Mouse (Mus musculus) forebrain, embryonic 11.5 days (tissue): Measurements from ENCODE around the gene Smim24. TPM values are rescaled to one million over a fixed set of nuclear protein-coding genes. Genes with fewer than 3 reads are reported as not detected.

Source experiments
- ATAC-seq: fragments of 200-750 bp; cut with Nextera tagmentation; replicated peaks from 2 replicates; pipeline ENCODE4 v1.8.0; 2017; ENCODE audit warnings: moderate TSS enrichment; ENCODE audit not compliant: low FRiP score
- DNase-seq: peaks from one replicate; pipeline ENCODE4 v3.0.0-alpha.2; 2017; ENCODE audit warnings: low spot score
- H3K27ac ChIP-seq: fragments of 300-500 bp; sonication (generic); 2 replicates; pipeline ENCODE4 v1.5.1; 2014; ENCODE audit warnings: low read depth, low read length
- H3K27me3 ChIP-seq: fragments of 300-500 bp; sonication (generic); 2 replicates; pipeline ENCODE4 v1.6.1; 2014; ENCODE audit warnings: mild to moderate bottlenecking, low read length, mixed read lengths; ENCODE audit not compliant: control insufficient read depth, insufficient read depth
- H3K36me3 ChIP-seq: fragments of 300-500 bp; sonication (generic); 2 replicates; pipeline ENCODE4 v1.6.1; 2014; ENCODE audit warnings: mild to moderate bottlenecking, low read length, moderate library complexity, mixed read lengths; ENCODE audit not compliant: control insufficient read depth, insufficient read depth
- H3K4me1 ChIP-seq: fragments of 300-500 bp; sonication (generic); replicated peaks from 2 replicates; pipeline ENCODE4 v1.6.1; 2014; ENCODE audit warnings: low read length, mixed read lengths; ENCODE audit not compliant: control insufficient read depth, insufficient read depth
- H3K4me2 ChIP-seq: fragments of 300-500 bp; sonication (generic); 2 replicates; pipeline ENCODE4 v1.6.1; 2014; ENCODE audit warnings: low read depth, mild to moderate bottlenecking, low read length, moderate library complexity, mixed read lengths; ENCODE audit not compliant: severe bottlenecking
- H3K4me3 ChIP-seq: fragments of 300-500 bp; sonication (generic); 2 replicates; pipeline ENCODE4 v1.5.1; 2014; ENCODE audit warnings: low read depth, low read length
- H3K9ac ChIP-seq: fragments of 300-500 bp; sonication (generic); 2 replicates; pipeline ENCODE4 v1.6.1; 2014; ENCODE audit warnings: low read length
- H3K9me3 ChIP-seq: fragments of 300-500 bp; sonication (generic); 2 replicates; pipeline ENCODE4 v1.6.1; 2016; ENCODE audit warnings: low read length, mixed read lengths; ENCODE audit not compliant: control insufficient read depth
- WGBS: fragments of 180-500 bp; shearing (Covaris S2); extraction: QIAGEN DNeasy Blood & Tissue Kit; methylation state at CpG from one replicate; pipeline ENCODE4 v1.1.7; 2014; 5-methylcytosine and 5-hydroxymethylcytosine counted together
- polyA plus RNA-seq: library from polyadenylated mRNA; unstranded; fragments of >200 nt; fragmentation: Nextera tagmentation; extraction: Ambion mirVana; gene quantifications from 2 replicates; pipeline ENCODE4 v1.2.1, GENCODE M21; 2014

The Smim24 gene
- polyA plus RNA-seq: 2.8 and 3.3 TPM in 2 replicates

DNA sequence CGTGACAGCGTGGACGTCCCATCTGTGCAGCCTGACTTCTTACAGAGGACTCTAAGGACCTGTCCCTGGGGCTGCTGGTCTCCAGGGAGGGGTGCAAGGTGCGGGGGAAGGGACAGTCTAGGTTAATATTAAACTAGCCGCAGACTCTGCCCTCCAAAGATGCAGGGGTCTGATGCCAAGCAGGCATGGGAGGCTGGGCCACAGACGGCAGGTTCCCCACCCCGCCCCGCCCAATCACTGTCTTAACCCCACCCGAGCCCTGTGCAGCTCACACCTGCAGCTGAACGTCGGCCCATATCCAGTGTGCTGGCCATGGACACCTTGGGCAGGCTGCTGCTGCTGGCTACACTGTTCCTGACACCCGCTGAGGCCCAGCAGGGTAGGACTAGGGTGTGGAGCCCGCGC, at the start of gene Smim24:
Smim24 (plus strand) TSS at position 271 of the 405 bp plus-strand sequence.
- DNase-seq (no peak), ATAC-seq (no peak)
- Histone ChIP-seq H3K4me2 (peak within 1 kb of the TSS; percentile 34; the same call in 1 of the 2 replicates), H3K4me1 (peaks cover 3% of the 10 kb centered on the region), H3K36me3 (peaks cover 2% of the 10 kb centered on the region; the same call in 1 of the 2 replicates), H3K4me3 (peak within 1 kb of the TSS; percentile 1; the same call in 1 of the 2 replicates), H3K27ac (no peak within 1 kb of the TSS), H3K9ac (peak within 1 kb of the TSS; percentile 3; the same call in 1 of the 2 replicates), H3K27me3 (no peaks in the 10 kb centered on the region), H3K9me3 (no peaks in the 10 kb centered on the region)
- WGBS: 71% methylated on average over 14 of the region's 14 CpGs

DNA sequence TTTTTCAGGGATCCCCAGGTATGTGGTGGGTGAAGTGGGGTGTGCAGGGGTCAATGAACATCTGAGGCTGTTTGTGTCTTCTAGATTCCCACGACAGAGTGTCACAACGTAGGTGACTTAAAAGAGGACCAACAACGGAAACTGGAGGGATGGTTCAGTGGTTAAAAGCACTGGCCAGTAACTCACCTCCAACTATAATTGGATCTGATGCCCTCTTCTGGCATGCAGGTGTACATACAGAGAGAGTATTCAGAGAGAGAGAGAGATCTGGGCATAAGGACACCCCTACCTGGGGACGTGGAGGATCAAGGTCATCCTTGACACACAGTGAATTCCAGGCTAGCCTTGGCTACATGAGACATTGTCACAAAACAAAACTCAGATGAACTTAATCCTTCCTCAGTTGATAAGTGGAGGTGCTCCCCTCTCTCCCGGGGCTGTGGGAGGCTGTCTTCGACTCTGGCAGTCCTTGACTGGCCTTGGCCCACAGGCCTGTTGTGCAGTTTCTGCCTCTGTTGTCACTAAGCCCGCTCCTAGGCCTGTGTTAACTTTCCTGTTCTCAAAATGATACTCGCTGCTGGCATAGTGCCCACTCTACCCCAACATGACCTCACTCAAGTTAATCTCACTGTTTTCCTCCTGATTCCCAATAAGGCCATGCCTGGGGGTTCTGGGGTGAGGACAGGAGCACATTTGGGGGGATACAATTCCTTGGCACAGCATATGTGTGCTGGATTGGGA, 48.3 kb upstream of the Smim24 start:
- DNase-seq (no peak), ATAC-seq (no peak)
- Histone ChIP-seq H3K36me3 (no peaks in the 10 kb centered on the region; the same call in 1 of the 2 replicates), H3K4me3 (no peak overlapping the region), H3K4me2 (no peak overlapping the region), H3K4me1 (peaks cover 21% of the 10 kb centered on the region), H3K27ac (no peak overlapping the region), H3K27me3 (peaks cover 37% of the 10 kb centered on the region), H3K9me3 (no peaks in the 10 kb centered on the region), H3K9ac (no peak overlapping the region)
- 50% methylated on average over 8 of the region's 8 CpGs for WGBS

DNA sequence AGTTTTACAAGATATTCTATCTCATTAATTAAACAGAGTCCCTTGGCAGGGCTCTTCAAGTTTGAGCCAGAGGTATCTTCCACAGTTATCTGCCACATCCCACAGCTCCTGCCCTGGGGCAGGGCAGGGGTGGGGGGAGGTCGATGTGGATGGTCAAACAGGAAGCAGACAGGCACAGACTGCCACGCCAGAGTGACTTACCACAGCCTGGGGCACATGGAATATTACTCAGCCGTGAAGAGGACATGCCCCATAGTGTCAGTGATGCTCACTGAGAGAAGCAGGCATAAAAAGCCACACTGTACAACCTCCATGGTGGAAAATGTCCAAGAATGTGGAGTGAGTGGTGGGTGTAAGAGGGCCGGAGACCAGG, 47.7 kb upstream of the Smim24 start:
- Histone ChIP-seq H3K4me3 (no peak overlapping the region), H3K27me3 (peaks cover 37% of the 10 kb centered on the region), H3K9ac (no peak overlapping the region), H3K9me3 (no peaks in the 10 kb centered on the region), H3K4me1 (peaks cover 23% of the 10 kb centered on the region), H3K27ac (no peak overlapping the region), H3K4me2 (no peak overlapping the region), H3K36me3 (no peaks in the 10 kb centered on the region; the same call in 1 of the 2 replicates)
- DNase-seq (no peak), ATAC-seq (no peak)
- 78% methylated on average over 4 of the region's 4 CpGs for WGBS

DNA sequence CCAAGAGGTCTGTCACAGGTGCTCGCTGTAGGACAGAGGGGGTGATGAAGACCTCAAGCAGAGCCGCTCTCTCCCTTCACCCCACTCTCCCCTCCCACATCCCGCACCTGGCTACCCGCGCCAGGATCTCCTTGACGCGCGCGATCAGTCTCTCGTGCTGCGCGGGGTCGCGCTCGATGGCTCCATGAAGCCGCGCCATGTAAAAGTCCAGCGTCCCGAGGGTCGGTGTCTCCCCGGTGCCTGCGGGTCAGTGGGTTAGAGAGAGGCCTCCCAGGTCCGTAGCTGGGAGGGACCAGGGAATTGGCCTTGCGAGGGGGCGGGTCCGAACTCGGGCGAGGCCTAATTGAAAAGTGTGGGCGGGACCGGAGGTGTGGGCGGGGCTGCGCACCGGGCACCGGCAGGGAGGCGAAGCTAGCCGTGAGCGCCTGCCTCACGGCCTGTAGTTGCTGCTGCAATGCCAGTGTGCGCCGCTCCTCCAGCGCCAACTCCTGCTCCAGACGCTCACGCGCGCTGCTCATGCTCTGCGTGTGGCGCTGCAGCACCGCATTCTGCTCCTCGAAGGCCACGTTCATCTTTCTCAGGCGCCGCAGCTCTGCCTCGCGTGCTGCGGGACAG, 46.3 kb upstream of the Smim24 start:
- Histone ChIP-seq H3K4me2 (peak overlapping the region; percentile 42), H3K27me3 (peaks cover 34% of the 10 kb centered on the region), H3K9ac (peak overlapping the region; percentile 27), H3K9me3 (no peaks in the 10 kb centered on the region), H3K4me1 (peaks cover 23% of the 10 kb centered on the region), H3K36me3 (no peaks in the 10 kb centered on the region; the same call in 1 of the 2 replicates), H3K27ac (no peak overlapping the region), H3K4me3 (peak overlapping the region; percentile 21)
- 4% methylated on average over 55 of the region's 55 CpGs for WGBS
- ATAC-seq: no peak
- peak; percentile 87 for DNase-seq

DNA sequence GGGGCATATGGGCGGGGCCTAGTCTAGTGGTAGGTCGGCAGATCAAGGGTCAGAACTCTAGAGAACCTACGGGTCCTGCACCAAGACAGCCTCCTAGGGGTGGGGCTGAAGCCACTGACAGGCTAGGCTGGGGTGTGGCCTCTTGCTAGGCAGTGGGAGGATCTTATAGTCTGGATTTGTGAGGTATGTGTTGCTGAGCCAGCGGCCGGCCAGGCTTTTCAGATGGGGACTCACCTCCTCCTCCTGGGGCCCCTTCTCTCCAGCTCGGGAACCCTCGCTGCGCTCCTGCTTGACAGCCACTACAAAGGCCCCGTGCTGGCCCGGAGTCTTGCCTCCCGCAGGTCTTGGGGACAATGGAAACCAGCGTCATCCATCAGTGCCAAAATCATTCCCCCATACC, 43.7 kb upstream of the Smim24 start:
- Histone ChIP-seq H3K36me3 (no peaks in the 10 kb centered on the region; the same call in 1 of the 2 replicates), H3K27ac (no peak overlapping the region), H3K4me3 (peak overlapping the region; percentile 77), H3K9me3 (no peaks in the 10 kb centered on the region), H3K27me3 (peaks cover 10% of the 10 kb centered on the region), H3K4me2 (peak overlapping the region; percentile 88), H3K4me1 (peaks cover 23% of the 10 kb centered on the region), H3K9ac (peak overlapping the region; percentile 80)
- ATAC-seq: no peak
- 1% methylated on average over 12 of the region's 12 CpGs for WGBS
- DNase-seq: no peak

DNA sequence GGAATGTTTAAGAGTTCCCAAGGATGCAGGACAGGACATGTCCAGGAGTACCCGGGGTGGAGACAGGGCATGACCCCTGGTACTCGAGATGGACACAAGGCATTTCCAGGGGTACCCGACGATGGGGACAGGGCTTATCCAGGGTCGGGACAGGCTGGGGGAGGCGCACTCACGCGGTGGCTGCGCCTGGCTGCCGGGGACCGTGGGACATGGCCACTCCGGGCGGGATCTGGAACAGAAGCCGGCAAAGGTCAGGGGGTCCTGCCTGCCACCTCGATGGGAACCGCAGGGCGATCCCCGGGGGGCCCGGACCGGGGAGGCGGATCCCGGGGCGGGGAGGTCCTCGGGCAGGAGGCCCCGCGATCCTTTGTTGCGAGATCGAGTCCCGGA, 42.9 kb upstream of the Smim24 start:
- no peaks in the 10 kb centered on the region; the same call in 1 of the 2 replicates for H3K36me3 ChIP-seq
- peak; percentile 29 for ATAC-seq
- peaks cover 2% of the 10 kb centered on the region for H3K27me3 ChIP-seq
- DNase-seq: no peak
- H3K4me1 ChIP-seq: peaks cover 23% of the 10 kb centered on the region
- peak overlapping the region; percentile 77 for H3K4me3 ChIP-seq
- peak overlapping the region; percentile 21; the same call in 1 of the 2 replicates for H3K27ac ChIP-seq
- WGBS: under 1% methylated on average over 28 of the region's 29 CpGs
- H3K9ac ChIP-seq: peak overlapping the region; percentile 80
- peak overlapping the region; percentile 88 for H3K4me2 ChIP-seq
- no peaks in the 10 kb centered on the region for H3K9me3 ChIP-seq

DNA sequence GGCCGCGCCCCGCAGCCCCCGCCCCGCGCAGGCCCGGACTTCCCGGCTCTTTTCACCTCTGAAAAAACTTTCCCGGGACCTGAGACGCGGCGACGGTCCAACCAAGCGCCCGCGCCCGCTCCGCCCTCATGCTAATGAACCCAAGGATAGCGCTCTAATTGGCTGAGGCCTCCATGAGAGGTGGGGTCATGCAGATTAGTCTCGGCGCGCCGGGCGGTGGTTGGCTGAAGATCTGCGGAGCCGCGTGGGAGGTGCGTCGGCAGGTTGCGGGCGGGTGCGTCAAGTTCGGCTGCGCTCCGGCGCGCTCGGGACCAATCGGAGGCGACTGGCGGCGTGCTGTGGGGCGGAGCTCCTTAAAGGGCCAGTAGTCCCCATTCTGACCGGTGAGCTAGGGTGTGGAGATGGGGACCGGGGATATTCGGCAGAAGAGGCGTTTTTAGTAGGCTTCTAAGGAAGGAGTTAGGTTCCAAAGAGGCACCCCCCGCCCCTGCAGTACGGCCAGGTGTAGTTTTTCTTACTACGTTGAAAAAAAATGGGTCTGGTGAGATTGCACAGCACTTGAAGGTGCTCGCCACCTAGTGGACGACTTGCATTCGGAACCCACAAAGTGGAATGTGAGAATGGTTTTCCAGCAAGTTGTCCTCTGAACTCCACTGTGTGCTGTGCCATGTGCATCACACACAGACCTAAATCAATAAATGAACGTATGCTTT, 42.3 kb upstream of the Smim24 start, which contains the start of gene Hmg20b:
Hmg20b (minus strand) TSS at position 130 of the 713 bp plus-strand sequence.
- H3K9me3 ChIP-seq: no peaks in the 10 kb centered on the region
- DNase-seq (peak; percentile 100), ATAC-seq (peak; percentile 95)
- no peaks in the 10 kb centered on the region for H3K36me3 ChIP-seq
- peaks cover 23% of the 10 kb centered on the region for H3K4me1 ChIP-seq
- under 1% methylated on average over 52 of the region's 54 CpGs for WGBS
- peak within 1 kb of the TSS; percentile 21; the same call in 1 of the 2 replicates for H3K27ac ChIP-seq
- H3K27me3 ChIP-seq: 0 out of 2 replicates have a peak, but pooled peaks cover 2% of the 10 kb centered on the region
- peak within 1 kb of the TSS; percentile 88 for H3K4me2 ChIP-seq
- H3K4me3 ChIP-seq: peak within 1 kb of the TSS; percentile 77
- peak within 1 kb of the TSS; percentile 80 for H3K9ac ChIP-seq

DNA sequence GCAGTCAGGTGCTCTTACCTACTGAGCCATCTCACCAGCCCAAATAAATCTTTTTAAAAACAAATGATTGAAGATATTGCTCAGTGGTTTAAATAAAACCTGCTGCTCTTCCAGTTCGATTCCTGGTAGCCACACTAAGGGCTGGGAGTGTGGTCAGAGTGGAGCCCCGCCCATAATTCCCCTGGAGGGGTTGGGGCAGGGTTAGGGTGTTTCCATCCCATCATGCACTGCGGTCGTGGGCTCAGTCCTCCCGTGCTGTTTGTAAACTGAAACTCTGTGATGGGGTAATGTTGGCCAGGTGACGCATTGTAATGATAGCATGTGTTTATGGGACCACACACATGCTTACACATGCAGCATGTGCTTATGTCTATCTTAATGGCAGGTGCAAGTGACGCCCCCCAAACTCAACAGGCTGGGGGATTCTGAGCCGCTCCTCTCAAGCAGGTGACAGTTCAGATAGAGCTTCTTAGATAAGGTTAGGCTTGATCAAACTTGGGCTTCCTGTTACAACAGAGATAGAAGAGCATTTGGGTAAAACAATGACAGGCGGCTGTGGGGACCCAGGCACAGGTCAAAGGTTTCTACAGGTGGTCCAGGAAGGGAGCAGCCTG, 41.1 kb upstream of the Smim24 start:
- Histone ChIP-seq H3K9ac (no peak overlapping the region), H3K4me1 (peaks cover 16% of the 10 kb centered on the region), H3K27me3 (peaks cover 6% of the 10 kb centered on the region; the same call in 1 of the 2 replicates), H3K36me3 (no peaks in the 10 kb centered on the region), H3K27ac (no peak overlapping the region), H3K4me3 (no peak overlapping the region), H3K4me2 (no peak overlapping the region), H3K9me3 (no peaks in the 10 kb centered on the region)
- DNase-seq (no peak), ATAC-seq (no peak)
- 21% methylated on average over 9 of the region's 9 CpGs for whole genome bisulfite sequencing
